Mouse (Mus musculus) brain, embryonic 18.5 days (tissue): ENCODE measurements around the gene Atrnl1.
"Not testable (repeated sequence)": the region's sequence is repeated elsewhere in the genome, so short reads cannot be mapped to it uniquely, and the experiment has no call there.

Source experiments
- DNase-seq: peaks from one replicate; pipeline ENCODE4 v3.0.0-alpha.2; 2012; ENCODE audit warnings: low read depth, low spot score

The Atrnl1 gene

DNA sequence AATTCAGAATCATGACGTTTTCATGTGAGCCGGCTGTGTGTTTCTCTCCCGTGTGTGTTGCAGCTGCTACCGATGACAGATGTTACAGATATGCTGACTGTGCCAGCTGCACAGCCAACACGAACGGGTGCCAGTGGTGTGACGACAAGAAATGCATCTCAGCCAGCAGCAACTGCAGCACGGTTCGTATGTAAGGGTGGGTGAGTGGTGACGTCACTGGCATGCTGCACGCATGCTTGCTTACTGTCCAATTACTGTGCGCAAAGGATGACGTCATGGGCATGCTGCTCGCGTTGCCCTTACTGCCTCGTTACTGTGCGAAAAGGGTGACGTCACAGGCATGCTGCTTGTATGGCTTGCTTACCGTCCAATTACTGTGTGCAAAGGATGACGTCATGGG is 75.8 kb downstream of the Atrnl1 start:
- DNase-seq: no peak

DNA sequence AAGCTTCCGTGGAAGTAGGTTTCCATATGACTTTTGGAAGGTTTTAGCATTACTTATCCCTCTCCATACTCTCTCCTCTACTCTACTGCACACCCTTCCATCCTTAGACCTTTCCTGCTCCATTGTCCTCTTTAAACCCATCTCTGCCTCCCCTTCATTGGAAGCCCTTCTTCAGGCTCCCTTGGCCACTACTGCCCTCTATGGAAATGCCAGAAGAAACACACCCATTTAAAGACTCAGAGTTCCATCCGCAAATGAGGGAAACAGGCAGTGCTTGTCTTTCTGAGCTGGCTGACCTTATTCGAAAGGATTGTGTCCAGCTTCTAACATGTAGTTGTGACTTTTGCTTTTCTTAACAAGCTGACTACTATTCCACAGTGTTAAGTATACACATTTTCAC is 81.7 kb downstream of the Atrnl1 start:
- DNase-seq: no peak

DNA sequence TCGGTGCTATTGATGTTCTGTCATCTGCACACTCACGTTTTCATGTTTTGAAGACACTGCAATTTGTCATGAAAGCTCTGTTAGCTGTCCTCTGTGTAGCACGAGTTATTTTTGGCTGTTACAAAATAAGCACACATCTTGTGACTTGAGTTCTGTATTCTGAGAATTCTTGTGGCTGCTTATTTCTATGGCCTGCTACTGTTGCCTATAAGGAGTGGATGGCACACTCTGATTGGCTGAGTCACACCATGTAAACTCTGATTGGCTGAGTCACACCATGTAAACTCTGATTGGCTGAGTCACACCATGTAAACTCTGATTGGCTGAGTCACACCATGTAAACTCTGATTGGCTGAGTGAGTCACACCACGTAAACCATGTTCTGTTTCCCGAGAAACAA is 85.9 kb downstream of the Atrnl1 start:
- not testable (repeated sequence) for DNase-seq

DNA sequence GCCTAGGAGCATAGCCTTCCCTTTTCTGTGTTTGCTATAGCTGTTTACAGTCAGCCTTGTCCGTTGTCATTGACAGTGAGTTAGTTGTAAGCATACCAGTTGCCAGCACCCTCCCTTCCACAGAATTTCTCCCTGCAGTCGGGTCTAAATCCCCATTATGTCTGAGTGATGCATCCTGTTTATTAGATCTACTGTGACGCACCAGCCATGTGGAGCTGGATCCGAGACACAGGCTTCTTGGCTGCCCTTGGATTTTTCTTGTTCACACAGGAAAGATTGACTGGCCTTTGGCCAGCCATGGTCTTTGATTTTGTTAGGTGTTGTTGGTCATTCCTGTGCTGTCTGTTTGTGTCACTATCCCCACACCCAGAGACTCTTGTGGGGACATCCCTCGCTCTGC is 102.3 kb downstream of the Atrnl1 start:
- no peak for DNase-seq

GRCm38 (mm10) chr19:57724920-57725319 is 114.1 kb downstream of the Atrnl1 start:
- DNase-seq: no peak

DNA sequence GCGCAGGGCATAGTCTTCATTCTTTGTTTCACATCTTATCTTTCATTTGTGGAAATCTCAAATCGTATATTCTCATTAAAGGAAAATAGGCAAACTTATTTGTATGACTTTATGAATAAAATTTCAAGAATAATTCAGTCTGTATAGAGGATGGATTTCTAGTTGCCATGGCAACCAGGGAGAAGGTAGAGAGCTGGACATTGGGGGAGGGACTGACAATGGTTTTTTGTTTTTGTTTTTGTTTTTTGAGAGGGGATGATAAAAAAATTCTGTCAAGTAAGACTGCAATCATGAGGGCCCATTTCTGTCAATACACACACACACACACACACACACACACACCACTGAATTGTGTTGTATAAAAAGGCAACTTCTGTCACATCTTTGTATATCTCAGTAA is 114.5 kb downstream of the Atrnl1 start:
- no peak for DNase-seq

DNA sequence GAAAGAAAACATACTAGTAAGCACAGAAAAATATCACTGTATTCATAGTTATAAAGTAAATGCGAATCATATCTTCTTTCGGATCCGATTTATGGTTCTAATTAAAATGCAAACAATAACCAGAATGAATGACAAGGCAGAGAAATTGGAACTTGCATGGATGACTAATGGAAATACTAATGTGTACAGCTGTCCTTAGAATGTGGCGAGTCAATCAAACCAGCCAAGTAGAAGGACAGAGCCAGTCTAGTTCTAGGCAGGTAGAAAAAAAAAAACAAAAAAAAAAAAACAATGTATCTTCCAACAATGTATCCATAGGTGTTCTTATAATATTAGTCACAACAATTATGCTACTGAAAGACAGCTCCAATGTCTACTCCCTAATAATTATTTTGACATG is 116.2 kb downstream of the Atrnl1 start:
- no peak for DNase-seq

DNA sequence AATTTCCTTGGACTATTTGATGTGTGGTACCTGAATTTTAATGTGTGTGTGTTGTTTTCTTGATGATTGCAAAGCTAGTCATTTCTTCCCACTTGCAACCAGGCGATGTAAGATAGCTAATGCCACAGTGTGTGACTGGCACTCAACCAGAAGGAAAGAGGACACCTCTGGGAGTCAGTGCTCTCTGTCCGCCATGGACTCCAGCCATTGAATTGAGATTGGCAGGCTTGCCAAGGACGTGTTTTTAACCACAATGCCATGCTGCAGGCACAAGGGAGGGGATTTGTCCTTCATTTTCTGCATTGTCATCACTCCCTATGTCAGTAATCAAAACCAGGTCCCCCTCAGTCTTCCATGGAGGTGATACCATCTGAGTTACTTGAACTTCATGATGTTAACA is 126.6 kb downstream of the Atrnl1 start:
- DNase-seq: no peak

DNA sequence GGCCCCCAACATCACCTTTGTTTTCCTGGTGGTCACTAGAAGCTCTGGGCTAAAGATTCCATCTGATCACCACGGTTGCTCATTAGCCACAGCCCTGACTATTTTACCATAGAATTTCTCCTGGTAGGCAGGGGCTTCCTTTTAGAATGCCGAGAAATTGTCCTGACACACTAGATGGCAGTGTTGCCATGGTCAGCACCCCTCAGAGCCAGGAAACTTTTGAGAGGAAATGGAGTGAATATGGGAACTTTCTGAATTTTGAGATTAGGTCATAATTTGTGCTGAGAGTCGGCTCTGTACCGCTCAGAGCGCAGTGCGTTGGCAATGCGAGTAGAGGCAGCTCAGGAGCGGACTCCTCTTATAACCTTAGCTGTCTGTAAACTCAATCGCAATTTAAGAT is 134.7 kb downstream of the Atrnl1 start:
- DNase-seq: peak; percentile 34

GRCm38 (mm10) chr19:57746553-57746952 is 135.7 kb downstream of the Atrnl1 start:
- DNase-seq: no peak

DNA sequence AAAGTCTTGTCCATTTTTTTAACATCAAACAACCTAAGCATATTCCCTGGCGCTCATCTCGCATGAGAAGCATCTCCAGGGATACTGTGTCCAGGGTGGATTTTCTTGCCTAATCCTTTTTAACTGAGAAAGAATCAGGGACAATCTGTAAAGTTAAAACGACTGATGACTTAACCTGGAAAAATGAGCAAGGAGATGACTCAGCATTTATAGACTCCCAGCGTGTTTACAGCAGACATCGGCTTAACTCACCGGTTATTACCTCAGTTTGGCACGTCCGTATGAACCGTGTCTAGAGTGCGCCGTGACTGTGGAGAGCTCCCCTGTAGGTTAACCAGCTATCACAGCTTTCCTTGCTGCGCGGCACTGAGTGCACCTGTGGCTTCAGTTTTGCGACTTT is 141.4 kb downstream of the Atrnl1 start:
- no peak for DNase-seq

DNA sequence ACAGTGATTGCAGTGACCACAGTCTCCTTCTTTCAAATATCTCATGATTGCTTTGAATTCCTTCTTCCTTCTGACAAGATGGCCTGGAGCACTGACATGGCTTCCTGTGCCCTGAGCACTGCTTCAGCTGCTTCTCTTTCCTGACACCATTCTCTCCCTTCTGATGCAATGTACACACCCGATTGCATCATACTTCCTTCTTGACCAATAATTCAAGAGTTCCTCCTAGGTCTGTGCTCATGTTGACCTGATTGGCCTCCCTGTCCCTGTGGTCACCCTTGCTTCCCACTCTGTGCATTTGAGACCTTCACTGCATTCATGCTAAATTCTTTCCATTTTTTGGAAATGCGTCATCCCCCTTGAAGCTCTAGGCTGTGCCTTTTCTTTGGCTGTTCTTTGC is 151.7 kb downstream of the Atrnl1 start:
- DNase-seq: no peak

DNA sequence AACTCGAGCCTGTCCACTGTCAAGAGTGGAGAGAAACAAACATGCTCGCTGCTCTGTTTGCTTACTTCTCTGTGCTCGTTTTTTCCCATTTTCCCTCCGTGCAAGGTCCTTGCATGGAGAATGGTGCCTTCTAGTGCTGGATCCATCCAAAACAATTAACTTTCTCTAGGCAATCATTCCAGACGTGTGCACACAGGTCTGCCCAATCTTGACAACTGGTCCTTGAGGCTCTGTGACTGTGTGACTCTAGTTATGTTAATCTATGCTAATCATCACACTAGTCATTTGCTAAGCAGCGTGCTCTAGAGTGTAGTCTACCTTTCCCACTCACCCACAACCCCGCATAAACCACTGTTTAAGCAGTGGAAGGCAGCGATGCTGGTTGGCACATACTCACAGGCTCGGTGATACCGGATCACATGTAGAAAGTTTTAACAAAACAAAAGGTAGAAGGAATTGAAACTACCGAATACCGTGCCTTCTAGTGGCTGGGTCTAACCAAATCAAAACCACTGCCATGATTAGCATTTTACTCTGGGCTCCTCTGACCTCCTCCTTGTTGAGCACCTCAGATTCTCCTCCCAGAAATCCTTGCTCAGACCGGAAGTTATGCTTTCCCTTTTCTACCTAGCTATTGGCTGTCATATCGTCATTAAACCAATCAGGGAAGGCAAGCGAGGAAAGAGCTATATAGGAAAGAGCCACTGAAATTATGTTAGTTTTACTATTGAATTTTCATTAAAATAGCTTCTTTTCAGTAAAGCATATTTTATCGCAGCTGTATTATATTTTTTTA is 153.9 kb downstream of the Atrnl1 start:
- no peak for DNase-seq

DNA sequence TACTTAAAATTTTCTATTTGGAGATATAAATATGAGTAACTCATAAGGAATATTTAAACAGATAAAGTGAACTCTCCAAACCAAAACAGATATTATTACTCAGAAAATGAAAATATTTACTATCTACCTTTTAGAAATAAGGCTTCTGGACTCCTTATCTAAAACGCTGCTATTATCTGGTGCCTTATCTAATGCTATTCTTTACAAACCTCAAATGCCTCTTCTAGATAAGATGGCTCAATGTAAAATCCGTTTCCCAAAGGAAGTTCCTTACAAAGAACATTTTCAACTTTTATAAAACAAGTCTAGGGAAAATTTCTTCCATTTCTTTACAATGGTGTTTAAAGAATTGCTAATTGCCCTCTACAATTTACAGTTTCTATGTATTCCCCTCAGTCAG is 156.2 kb downstream of the Atrnl1 start:
- no peak for DNase-seq

- DNase-seq: no peak
Observed at GRCm38 (mm10) chr19:57768661-57769060, 157.8 kb downstream of the Atrnl1 start.

DNA sequence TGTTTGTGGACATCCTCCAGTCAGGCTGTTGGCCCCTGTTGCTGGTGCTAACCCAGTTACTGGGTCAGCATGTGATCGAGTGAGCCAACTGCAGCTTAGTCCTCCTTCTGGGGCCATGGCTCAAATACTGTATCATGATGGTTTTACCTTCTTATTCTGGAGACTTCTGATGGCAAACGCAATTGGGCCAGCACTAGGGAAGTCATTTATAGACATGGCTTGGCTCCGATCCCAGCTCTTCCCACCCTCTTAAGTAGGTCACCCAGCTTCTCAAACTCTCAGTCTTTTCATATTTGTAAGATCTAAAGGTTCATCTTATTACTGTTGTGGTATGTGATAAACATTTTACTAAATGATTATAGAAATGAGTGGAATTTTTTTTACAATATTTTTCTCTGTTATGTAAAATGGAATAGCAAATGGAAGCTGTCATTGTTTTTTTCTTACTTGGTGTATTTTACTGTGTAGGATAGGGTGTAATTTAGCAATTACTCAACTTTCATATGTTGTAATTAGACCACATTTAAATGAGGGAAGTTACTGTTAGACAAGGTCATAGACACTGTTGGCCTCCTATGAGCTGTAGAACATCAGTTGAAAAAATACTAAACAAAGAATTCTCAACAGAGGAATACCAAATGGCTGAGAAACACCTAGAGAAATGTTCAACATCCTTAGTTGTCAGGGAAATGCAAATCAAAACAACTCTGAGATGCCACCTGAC is 171.7 kb downstream of the Atrnl1 start:
- no peak for DNase-seq

DNA sequence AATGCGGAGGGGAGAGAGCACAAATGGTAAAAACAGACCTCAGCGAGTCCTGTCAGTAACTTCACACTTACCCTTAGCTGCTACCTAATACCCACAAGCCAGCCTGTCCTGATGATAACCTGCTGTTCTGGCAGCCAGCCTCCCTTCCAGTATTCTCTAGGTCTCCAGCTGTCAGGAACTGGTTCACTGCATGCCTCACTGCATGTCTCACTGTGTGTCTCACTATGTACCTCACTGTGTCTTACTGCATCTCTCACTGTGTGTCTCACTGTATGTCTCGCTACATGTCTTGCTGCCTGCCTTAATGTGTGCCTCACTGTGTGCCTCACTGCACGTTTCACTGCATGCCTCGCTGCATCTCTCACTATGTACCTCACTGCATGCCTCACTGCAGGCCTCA is 175.9 kb downstream of the Atrnl1 start:
- DNase-seq: no peak

- DNase-seq: no peak
Observed at GRCm38 (mm10) chr19:57802207-57802606, 191.4 kb downstream of the Atrnl1 start.

- DNase-seq: no peak
Observed at GRCm38 (mm10) chr19:57802771-57803482, 192.1 kb downstream of the Atrnl1 start.

DNA sequence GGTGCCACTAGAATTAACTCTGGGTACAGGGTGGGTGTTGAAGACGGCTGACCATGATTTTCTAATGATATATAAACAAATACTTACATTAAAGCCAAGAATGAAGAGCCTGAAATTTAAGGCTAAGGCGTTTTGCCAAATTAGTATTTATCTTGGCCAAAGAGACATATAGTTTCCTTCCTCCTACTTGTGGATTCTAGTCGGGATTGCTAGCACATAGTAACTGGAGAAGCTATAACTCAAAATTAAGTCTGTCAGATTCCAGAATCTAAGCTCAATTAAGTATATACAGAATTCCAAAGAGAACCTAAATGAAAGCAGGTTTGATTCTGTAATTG is 192.6 kb downstream of the Atrnl1 start:
- no peak for DNase-seq

DNA sequence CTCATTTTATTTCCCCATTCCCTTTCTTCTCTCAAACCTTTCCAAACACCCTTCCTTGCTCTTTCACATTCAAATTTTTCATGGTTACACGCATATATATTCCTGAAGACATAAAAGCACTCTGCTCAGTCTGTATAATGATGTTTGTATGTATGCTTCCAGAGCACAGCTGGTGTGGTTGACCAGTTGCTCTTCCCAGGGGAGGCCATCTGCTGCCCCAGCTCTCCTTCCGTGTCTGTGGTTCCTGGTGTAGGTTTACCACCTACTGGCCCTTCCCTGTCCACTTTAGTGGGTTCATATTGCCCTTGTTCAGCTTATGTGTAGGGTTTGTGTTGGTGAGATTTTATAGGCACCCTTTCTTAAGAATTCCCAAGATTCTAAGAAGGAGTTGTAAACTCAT is 197.5 kb downstream of the Atrnl1 start:
- no peak for DNase-seq

DNA sequence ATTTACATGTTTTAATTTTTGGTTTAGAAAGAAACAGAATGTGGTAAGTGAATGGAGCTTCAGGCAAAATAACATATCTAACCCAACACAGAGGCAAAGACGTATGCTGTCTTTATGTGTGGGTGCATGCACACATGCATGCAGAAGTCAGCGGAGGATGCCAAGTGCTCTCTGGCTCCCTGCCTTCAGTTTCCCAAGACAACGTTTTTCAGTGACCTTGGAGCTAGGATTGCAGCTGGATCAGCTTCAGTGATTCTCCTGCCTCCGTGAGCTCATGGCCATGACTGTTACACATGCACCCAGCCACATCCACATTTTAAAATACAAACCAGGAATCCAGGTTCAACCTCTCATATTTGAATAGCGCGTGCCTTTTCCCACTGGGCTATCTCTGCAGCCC is 203.5 kb downstream of the Atrnl1 start:
- no peak for DNase-seq
